Mouse (Mus musculus): Measurements from ENCODE around the gene AU041133. TPM values are rescaled to one million over a fixed set of nuclear protein-coding genes. Genes with fewer than 3 reads are reported as not detected.
"Not testable (repeated sequence)": the region's sequence is repeated elsewhere in the genome, so short reads cannot be mapped to it uniquely, and the experiment has no call there.

AU041133 gene
- 13.5 and 17.8 TPM in 2 replicates for polyA plus RNA-seq (2014; fragmentation: Nextera tagmentation; extraction: Ambion mirVana)

DNA sequence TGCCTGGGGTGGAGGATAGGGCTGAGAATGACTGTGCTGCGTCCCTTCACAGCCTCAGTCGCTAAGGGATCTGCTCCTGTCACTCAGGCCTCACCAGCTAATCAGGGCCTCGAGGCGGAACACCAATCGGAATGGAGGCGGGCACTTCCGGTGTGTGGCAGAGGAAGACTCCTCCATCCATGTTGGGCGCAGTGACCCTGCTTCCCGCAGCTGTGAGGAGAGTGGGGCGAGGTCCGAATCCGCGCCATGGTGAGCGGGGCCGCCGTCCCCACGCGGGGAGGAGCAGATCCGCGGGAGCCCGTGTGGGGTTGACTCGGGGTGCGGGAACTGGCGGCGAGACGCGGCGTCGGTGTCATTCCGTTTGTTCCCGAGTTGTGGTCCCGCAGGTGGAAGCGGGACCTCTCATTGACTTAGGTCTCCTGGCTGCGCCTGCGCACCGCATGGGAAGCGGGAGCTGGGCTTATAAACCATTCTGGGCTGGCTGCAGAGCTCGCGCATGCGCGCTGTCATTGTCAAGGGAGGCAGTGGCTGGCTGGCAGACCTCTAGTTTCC is at the start of gene AU041133:
AU041133 (plus strand) TSS at position 164 of the 552 bp plus-strand sequence.
- H3K27me3 ChIP-seq (ENCODE audit: control insufficient read depth, insufficient read depth, low read length), result no peaks in the 10 kb centered on the region
- no peaks in the 10 kb centered on the region for H3K36me3 ChIP-seq (ENCODE audit: control insufficient read depth, insufficient read depth, low read length)
- peaks cover 51% of the 10 kb centered on the region for H3K9me3 ChIP-seq (ENCODE audit: control insufficient read depth, low read length)
- peak within 1 kb of the TSS; percentile 88 for H3K27ac ChIP-seq (replicated peaks; ENCODE audit: low read depth, low read length)
- ATAC-seq (ENCODE audit: low FRiP score, low TSS enrichment) (peak; percentile 100), DNase-seq (peak; percentile 95)
- peak within 1 kb of the TSS; percentile 64 for H3K9ac ChIP-seq (replicated peaks; ENCODE audit: low read length)
- H3K4me2 ChIP-seq (ENCODE audit: low read length), result peak within 1 kb of the TSS; percentile 56
- H3K4me3 ChIP-seq (replicated peaks; ENCODE audit: low read depth, low read length), result peak within 1 kb of the TSS; percentile 59
- 2% methylated on average over 41 of the region's 41 CpGs for WGBS
- H3K4me1 ChIP-seq (ENCODE audit: control insufficient read depth, insufficient read depth, low read length), result 0 out of 2 replicates have a peak, but pooled peaks cover 4% of the 10 kb centered on the region

GRCm38 (mm10) chr10:82082728-82083621 is 44.8 kb upstream of the AU041133 start, which contains the start of gene BC024063:
TSS of gene BC024063 (plus strand) at chr10:82083353.
- WGBS, result 18% methylated on average over 42 of the region's 42 CpGs
- H3K9me3 ChIP-seq (ENCODE audit: control insufficient read depth, low read length); H3K36me3 ChIP-seq (ENCODE audit: control insufficient read depth, insufficient read depth, low read length); H3K27me3 ChIP-seq (ENCODE audit: control insufficient read depth, insufficient read depth, low read length); H3K4me1 ChIP-seq (ENCODE audit: control insufficient read depth, insufficient read depth, low read length): not testable (repeated sequence)
- DNase-seq (peak; percentile 89), ATAC-seq (ENCODE audit: low FRiP score, low TSS enrichment) (peak; percentile 97)
- Histone ChIP-seq H3K4me3 (replicated peaks; ENCODE audit: low read depth, low read length) (peak within 1 kb of the TSS; percentile 41), H3K9ac (replicated peaks; ENCODE audit: low read length) (peak within 1 kb of the TSS; percentile 42), H3K4me2 (ENCODE audit: low read length) (peak within 1 kb of the TSS; percentile 46), H3K27ac (replicated peaks; ENCODE audit: low read depth, low read length) (peak within 1 kb of the TSS; percentile 88)

GRCm38 (mm10) chr10:82083622-82083971 is 44.2 kb upstream of the AU041133 start:
- 22% methylated on average over 14 of the region's 14 CpGs for WGBS
- H3K36me3 ChIP-seq (ENCODE audit: control insufficient read depth, insufficient read depth, low read length); ATAC-seq (ENCODE audit: low FRiP score, low TSS enrichment); H3K4me1 ChIP-seq (ENCODE audit: control insufficient read depth, insufficient read depth, low read length); H3K27me3 ChIP-seq (ENCODE audit: control insufficient read depth, insufficient read depth, low read length); H3K9me3 ChIP-seq (ENCODE audit: control insufficient read depth, low read length): not testable (repeated sequence)
- Histone ChIP-seq H3K4me3 (replicated peaks; ENCODE audit: low read depth, low read length) (peak overlapping the region; percentile 41), H3K27ac (replicated peaks; ENCODE audit: low read depth, low read length) (peak overlapping the region; percentile 88), H3K9ac (replicated peaks; ENCODE audit: low read length) (peak overlapping the region; percentile 42), H3K4me2 (ENCODE audit: low read length) (peak overlapping the region; percentile 46)
- peak; percentile 6 for DNase-seq

DNA sequence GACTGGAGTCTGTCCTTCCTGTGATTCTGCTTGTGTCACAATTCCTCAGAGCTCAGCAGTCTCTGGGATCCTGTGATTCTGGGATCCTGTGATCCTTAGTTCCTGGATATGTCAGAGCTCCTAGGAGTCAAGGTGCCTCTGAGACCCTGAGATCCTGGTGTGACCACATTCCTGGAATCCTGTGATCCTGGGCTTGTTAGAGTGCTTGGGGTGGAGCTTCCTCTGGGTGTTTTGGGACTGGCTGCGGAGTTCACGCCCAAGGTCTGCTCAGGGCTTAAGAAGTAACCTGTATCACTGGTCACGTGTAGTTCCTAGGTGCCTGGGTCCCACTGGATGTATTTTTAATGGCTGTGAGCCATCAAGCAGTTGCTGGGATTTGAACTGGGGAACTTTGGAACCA is 10.6 kb upstream of the AU041133 start:
- Histone ChIP-seq H3K27me3 (ENCODE audit: control insufficient read depth, insufficient read depth, low read length) (no peaks in the 10 kb centered on the region), H3K4me1 (ENCODE audit: control insufficient read depth, insufficient read depth, low read length) (no peaks in the 10 kb centered on the region), H3K27ac (replicated peaks; ENCODE audit: low read depth, low read length) (no peak overlapping the region), H3K4me3 (replicated peaks; ENCODE audit: low read depth, low read length) (no peak overlapping the region), H3K9me3 (ENCODE audit: control insufficient read depth, low read length) (peaks cover 50% of the 10 kb centered on the region), H3K9ac (replicated peaks; ENCODE audit: low read length) (no peak overlapping the region), H3K36me3 (ENCODE audit: control insufficient read depth, insufficient read depth, low read length) (no peaks in the 10 kb centered on the region), H3K4me2 (ENCODE audit: low read length) (no peak overlapping the region)
- WGBS, result 77% methylated on average over 3 of the region's 3 CpGs
- DNase-seq (no peak), ATAC-seq (ENCODE audit: low FRiP score, low TSS enrichment) (no peak)

DNA sequence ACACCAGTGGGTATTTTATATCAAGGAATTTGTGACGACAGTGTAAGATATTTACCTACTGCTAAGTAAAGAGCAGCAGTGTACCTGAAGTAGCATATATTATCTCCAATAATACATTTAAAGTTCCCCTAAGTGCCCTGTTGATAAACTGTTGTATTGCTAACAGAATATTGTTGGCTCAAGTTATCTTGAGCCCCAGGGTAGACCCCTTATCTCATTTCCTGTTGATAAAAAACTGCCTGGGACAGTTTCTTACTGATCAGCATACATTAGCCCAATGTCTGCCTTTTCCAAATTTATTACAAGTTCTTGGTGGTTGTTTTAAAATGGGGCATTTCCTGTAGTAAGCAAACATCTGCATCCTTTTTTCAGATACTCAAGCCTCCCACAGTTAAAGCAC is 17.5 kb downstream of the AU041133 start:
- Histone ChIP-seq H3K27ac (replicated peaks; ENCODE audit: low read depth, low read length) (no peak overlapping the region), H3K4me2 (ENCODE audit: low read length) (no peak overlapping the region), H3K36me3 (ENCODE audit: control insufficient read depth, insufficient read depth, low read length) (peaks cover 52% of the 10 kb centered on the region), H3K9ac (replicated peaks; ENCODE audit: low read length) (no peak overlapping the region), H3K9me3 (ENCODE audit: control insufficient read depth, low read length) (peaks cover 67% of the 10 kb centered on the region), H3K27me3 (ENCODE audit: control insufficient read depth, insufficient read depth, low read length) (no peaks in the 10 kb centered on the region), H3K4me1 (ENCODE audit: control insufficient read depth, insufficient read depth, low read length) (no peaks in the 10 kb centered on the region), H3K4me3 (replicated peaks; ENCODE audit: low read depth, low read length) (no peak overlapping the region)
- no peak for ATAC-seq (ENCODE audit: low FRiP score, low TSS enrichment)
- DNase-seq, result no peak
- 95% methylated on average over 1 of the region's 1 CpGs for WGBS

DNA sequence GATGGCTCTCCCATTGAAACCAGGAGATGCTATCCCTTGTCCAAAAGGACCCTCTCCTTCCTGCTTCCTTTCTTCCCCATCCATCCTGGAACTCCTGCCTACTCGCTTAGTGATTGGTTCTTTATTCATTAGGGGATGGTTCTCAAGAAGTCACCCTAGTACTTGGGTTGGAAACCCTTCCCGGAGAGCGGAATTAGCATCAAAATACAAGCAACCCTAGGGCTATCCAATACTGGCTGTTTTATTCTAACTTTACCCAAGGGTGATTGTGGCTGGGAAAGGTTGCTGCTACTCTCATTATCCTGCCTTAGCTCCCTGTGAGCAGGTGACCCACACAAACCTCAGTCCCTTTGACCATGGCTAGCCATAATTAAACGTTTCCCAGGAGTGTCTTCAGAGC is 19.8 kb downstream of the AU041133 start:
- H3K9me3 ChIP-seq (ENCODE audit: control insufficient read depth, low read length), result peaks cover 78% of the 10 kb centered on the region
- H3K27me3 ChIP-seq (ENCODE audit: control insufficient read depth, insufficient read depth, low read length), result no peaks in the 10 kb centered on the region
- WGBS, result 83% methylated on average over 4 of the region's 4 CpGs
- H3K27ac ChIP-seq (replicated peaks; ENCODE audit: low read depth, low read length), result no peak overlapping the region
- no peak overlapping the region for H3K9ac ChIP-seq (replicated peaks; ENCODE audit: low read length)
- H3K36me3 ChIP-seq (ENCODE audit: control insufficient read depth, insufficient read depth, low read length), result peaks cover 67% of the 10 kb centered on the region
- H3K4me2 ChIP-seq (ENCODE audit: low read length), result no peak overlapping the region
- no peak for ATAC-seq (ENCODE audit: low FRiP score, low TSS enrichment)
- no peak for DNase-seq
- no peaks in the 10 kb centered on the region for H3K4me1 ChIP-seq (ENCODE audit: control insufficient read depth, insufficient read depth, low read length)
- no peak overlapping the region for H3K4me3 ChIP-seq (replicated peaks; ENCODE audit: low read depth, low read length)

GRCm38 (mm10) chr10:82167777-82168176 is 40.0 kb downstream of the AU041133 start:
- Histone ChIP-seq H3K9me3 (ENCODE audit: control insufficient read depth, low read length) (0 out of 2 replicates have a peak, but pooled peaks cover 7% of the 10 kb centered on the region), H3K4me1 (ENCODE audit: control insufficient read depth, insufficient read depth, low read length) (no peaks in the 10 kb centered on the region), H3K4me3 (replicated peaks; ENCODE audit: low read depth, low read length) (no peak overlapping the region), H3K9ac (replicated peaks; ENCODE audit: low read length) (no peak overlapping the region), H3K27me3 (ENCODE audit: control insufficient read depth, insufficient read depth, low read length) (no peaks in the 10 kb centered on the region), H3K27ac (replicated peaks; ENCODE audit: low read depth, low read length) (no peak overlapping the region), H3K4me2 (ENCODE audit: low read length) (no peak overlapping the region), H3K36me3 (ENCODE audit: control insufficient read depth, insufficient read depth, low read length) (no peaks in the 10 kb centered on the region)
- 79% methylated on average over 3 of the region's 3 CpGs for whole genome bisulfite sequencing
- ATAC-seq (ENCODE audit: low FRiP score, low TSS enrichment) (no peak), DNase-seq (no peak)

DNA sequence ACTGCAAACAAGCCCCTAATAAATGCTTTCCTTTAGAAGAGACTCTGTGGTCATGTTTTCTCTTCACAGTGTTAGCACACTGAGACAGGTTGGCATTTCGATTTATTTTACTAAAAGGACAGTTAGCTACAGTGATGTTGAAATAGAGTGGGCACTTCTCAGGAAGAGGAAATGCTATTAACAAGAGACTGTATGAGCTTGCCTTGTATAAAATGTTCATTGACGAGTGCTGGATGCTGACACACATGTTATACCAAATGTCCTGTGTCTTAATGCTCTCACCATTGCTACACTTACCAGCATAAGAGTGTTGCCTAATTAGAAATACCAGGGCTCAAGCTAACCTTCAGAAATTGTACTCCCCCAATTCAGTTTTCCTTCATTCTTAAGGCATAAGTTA is 42.0 kb downstream of the AU041133 start:
- 81% methylated on average over 2 of the region's 2 CpGs for WGBS

More for the DNA sequence above, 42.0 kb downstream of the AU041133 start:
- Histone ChIP-seq H3K27ac (replicated peaks; ENCODE audit: low read depth, low read length) (no peak overlapping the region), H3K9me3 (ENCODE audit: control insufficient read depth, low read length) (0 out of 2 replicates have a peak, but pooled peaks cover 3% of the 10 kb centered on the region), H3K4me1 (ENCODE audit: control insufficient read depth, insufficient read depth, low read length) (no peaks in the 10 kb centered on the region), H3K36me3 (ENCODE audit: control insufficient read depth, insufficient read depth, low read length) (no peaks in the 10 kb centered on the region), H3K4me2 (ENCODE audit: low read length) (no peak overlapping the region), H3K4me3 (replicated peaks; ENCODE audit: low read depth, low read length) (no peak overlapping the region), H3K27me3 (ENCODE audit: control insufficient read depth, insufficient read depth, low read length) (no peaks in the 10 kb centered on the region), H3K9ac (replicated peaks; ENCODE audit: low read length) (no peak overlapping the region)
- no peak for ATAC-seq (ENCODE audit: low FRiP score, low TSS enrichment)
- no peak for DNase-seq

All from midbrain, embryonic 14.5 days (tissue).